Mouse (Mus musculus) gastrocnemius, adult 2 months (tissue): ENCODE measurements around the gene 1700028K03Rik. TPM values are rescaled to one million over a fixed set of nuclear protein-coding genes. Genes with fewer than 3 reads are reported as not detected.

Source experiments
- DNase-seq: peaks from one replicate; pipeline ENCODE4 v3.0.0; 2022
- H3K27ac ChIP-seq: fragments of 200-600 bp; 2 replicates; pipeline ENCODE4 v1.8.1; 2022; ENCODE audit warnings: mild to moderate bottlenecking
- H3K4me3 ChIP-seq: fragments of 200-600 bp; 2 replicates; pipeline ENCODE4 v1.8.1; 2022; ENCODE audit warnings: mild to moderate bottlenecking, moderate library complexity
- CTCF ChIP-seq: fragments of 200-600 bp; IDR thresholded peaks from 2 replicates; pipeline ENCODE4 v1.8.1; 2022; ENCODE audit warnings: antibody characterized with exemption, mild to moderate bottlenecking, moderate library complexity
- intact Hi-C: fragments of 180-260 bp; cut with DNase I; formaldehyde crosslinking; loops from one replicate; pipeline ENCODE4 v1.15.1; 2025
- long read RNA-seq, 2 experiments: library from polyadenylated mRNA; stranded (forward); transcript quantifications; one replicate each; pipeline ENCODE4 v2.0.0; 2021
- total RNA-seq, 2 experiments: library from RNA; stranded (reverse); gene quantifications; 2 replicates each; pipeline ENCODE4 v1.2.3; 2021

1700028K03Rik gene
- total RNA-seq, result under 1 TPM in 1 of 2 experiments, not detected in 1; 0.11 TPM
- long read RNA-seq, experiment 1, result 0 reads
- long read RNA-seq, experiment 2, result 0 reads

GRCm38 (mm10) chr5:107534581-107534980 lies at the start of gene 1700028K03Rik:
1700028K03Rik (plus strand) TSS chr5:107534709.
- DNase-seq, result no peak
- Histone ChIP-seq H3K27ac (peak within 1 kb of the TSS; percentile 40; the same call in 1 of the 2 replicates), H3K4me3 (no peak within 1 kb of the TSS)
- TF ChIP-seq CTCF, result no peak
- intact Hi-C loops, result no loop called here

DNA sequence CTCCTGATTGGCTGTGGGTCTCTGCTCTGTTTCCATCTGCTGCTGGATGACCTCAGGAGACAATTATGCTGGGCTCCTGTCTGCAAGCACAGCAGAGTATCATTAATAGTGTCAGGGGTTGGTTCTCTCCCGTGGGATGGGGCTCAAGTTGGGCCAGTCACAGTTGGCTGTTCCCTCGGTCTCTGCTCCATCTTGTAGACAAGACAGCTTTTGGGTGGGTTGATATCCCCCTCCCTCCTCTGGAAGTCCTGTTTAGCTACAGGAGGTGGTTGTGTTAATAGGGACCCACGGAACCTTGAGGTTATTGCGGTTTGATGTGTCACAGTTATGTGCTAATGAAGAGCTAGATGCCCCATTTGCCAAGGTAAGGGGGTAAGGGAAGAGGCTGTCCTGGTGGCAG lies 45.5 kb upstream of the 1700028K03Rik start:
- TF ChIP-seq CTCF, result no peak
- no peak for DNase-seq
- H3K27ac ChIP-seq, result peak overlapping the region; percentile 54; the same call in 1 of the 2 replicates
- intact Hi-C loops, result no loop called here
- peak overlapping the region; percentile 29 for H3K4me3 ChIP-seq

DNA sequence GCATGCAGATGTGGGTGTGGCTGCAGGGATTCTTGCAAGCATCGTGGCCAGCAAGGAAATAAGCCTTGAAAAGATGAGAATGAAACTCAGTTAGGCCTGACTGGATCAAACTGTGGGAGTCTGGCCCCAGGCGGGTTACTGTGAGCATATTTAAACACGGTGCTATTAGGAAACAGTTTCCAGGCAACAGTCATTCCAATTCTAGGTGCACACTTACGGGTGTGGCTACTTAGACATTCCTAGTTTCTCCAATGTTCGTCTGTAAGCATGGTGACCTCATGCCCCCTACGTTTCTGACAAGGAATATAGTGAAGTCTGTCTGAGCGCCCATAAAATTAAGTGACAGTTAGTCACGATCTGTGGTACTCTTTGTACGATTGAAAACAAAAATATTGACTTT lies 43.5 kb upstream of the 1700028K03Rik start:
- no peak for DNase-seq
- no peak overlapping the region for H3K4me3 ChIP-seq
- intact Hi-C loops, result no loop called here
- no peak overlapping the region for H3K27ac ChIP-seq
- TF ChIP-seq CTCF, result no peak

GRCm38 (mm10) chr5:107492471-107492870 lies 42.0 kb upstream of the 1700028K03Rik start:
- Histone ChIP-seq H3K27ac (no peak overlapping the region), H3K4me3 (no peak overlapping the region)
- intact Hi-C loops, result no loop called here
- TF ChIP-seq CTCF, result no peak
- DNase-seq, result no peak

- H3K4me3 ChIP-seq, result no peak overlapping the region
- intact Hi-C loops, result no loop called here
- no peak overlapping the region for H3K27ac ChIP-seq
- peak; percentile 32; the same call in 1 of the 2 replicates for TF ChIP-seq CTCF
- no peak for DNase-seq
Measured at GRCm38 (mm10) chr5:107494759-107495158, 39.8 kb upstream of the 1700028K03Rik start.

GRCm38 (mm10) chr5:107496047-107496446 lies 38.5 kb upstream of the 1700028K03Rik start:
- no peak for DNase-seq
- intact Hi-C loops, result no loop called here
- TF ChIP-seq CTCF, result no peak
- H3K4me3 ChIP-seq, result no peak overlapping the region
- no peak overlapping the region for H3K27ac ChIP-seq

GRCm38 (mm10) chr5:107497519-107498501 lies 36.7 kb upstream of the 1700028K03Rik start:
- Histone ChIP-seq H3K27ac (peak overlapping the region; percentile 48), H3K4me3 (no peak overlapping the region; the same call in 1 of the 2 replicates)
- intact Hi-C loops, result no loop called here
- no peak for DNase-seq
- no peak for TF ChIP-seq CTCF

- peak overlapping the region; percentile 48 for H3K27ac ChIP-seq
- no peak for TF ChIP-seq CTCF
- intact Hi-C loops, result no loop called here
- H3K4me3 ChIP-seq, result no peak overlapping the region
- no peak for DNase-seq
Measured at GRCm38 (mm10) chr5:107498806-107499310, 35.7 kb upstream of the 1700028K03Rik start.

DNA sequence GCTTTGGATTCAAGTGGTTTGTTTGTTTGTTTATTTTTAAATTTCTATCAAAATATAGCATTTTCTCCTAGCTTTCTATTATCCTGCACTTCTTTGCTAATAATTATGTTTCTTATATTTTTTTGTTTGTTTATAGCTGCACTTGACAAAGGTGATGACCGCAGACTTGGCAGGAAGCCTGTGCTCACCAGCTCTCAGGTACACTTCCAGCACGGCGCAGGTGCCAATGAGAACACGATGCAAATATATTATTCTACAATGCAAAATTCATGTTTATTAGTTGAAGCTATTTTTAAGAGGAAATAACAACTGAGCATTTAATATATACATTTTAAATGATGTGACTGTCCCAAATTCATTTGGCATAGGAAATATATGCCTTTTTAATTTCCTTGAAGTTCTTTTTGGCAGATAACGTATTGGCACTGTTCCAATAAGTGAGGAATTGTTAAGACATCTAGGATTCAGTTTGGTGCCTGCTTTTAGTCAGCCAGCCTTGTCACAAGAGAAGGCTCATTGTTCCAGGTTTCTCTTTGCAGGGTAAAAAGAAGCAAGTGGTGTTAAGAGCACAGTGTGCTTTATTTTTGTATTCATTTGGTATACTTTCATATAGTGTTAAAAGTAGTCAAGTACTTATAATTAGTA lies 34.5 kb upstream of the 1700028K03Rik start:
- no peak for DNase-seq
- intact Hi-C loops, result no loop called here

DNA sequence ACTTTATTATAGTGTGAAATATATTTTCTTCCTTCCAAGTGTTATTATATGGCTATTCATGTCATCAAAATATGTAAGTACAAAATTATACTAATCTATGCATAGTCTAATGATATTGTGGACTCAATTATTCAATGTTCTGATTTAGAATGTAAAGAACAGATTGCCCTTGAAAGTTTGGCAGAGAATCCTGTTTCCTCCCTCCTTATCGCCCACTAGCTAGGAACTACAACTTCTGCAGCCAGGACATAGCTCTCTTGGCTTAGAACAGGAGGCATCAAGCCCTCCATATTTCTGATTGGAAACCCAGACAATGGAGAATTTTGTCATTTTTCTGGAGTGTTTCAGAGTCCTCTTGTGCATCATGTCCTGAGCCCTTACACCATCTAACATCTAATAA lies 33.8 kb upstream of the 1700028K03Rik start:
- intact Hi-C loops, result no loop called here
- no peak overlapping the region for H3K27ac ChIP-seq
- H3K4me3 ChIP-seq, result no peak overlapping the region
- no peak for DNase-seq
- no peak for TF ChIP-seq CTCF

More for the DNA sequence above, 34.5 kb upstream of the 1700028K03Rik start:
- Histone ChIP-seq H3K27ac (no peak overlapping the region), H3K4me3 (no peak overlapping the region)
- TF ChIP-seq CTCF, result no peak

DNA sequence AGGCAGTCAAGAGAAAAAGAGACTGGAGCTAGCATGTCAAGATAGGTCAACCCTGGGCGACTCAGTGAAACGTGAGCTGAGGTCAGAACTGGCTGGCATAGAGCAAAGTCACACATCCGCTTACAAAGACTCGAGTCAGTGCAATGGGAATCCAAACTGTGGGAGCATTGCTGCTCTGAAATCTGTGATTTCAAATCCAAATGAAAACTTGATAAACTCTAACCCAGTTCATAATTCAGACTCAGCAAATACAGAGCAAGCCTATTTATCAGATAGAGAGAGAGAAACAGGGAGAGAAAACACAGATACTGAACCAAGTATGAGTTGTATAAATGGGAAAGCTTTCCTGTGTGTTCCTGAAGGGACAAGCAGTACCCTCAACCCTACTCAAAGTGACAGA lies 27.2 kb upstream of the 1700028K03Rik start, which contains the start of gene Gm42669:
TSS of gene Gm42669 (plus strand) at position 301 of the 400 bp plus-strand sequence.
- intact Hi-C loops, result no loop called here
- TF ChIP-seq CTCF, result no peak
- Histone ChIP-seq H3K27ac (peak within 1 kb of the TSS; percentile 31; the same call in 1 of the 2 replicates), H3K4me3 (no peak within 1 kb of the TSS)
- no peak for DNase-seq

DNA sequence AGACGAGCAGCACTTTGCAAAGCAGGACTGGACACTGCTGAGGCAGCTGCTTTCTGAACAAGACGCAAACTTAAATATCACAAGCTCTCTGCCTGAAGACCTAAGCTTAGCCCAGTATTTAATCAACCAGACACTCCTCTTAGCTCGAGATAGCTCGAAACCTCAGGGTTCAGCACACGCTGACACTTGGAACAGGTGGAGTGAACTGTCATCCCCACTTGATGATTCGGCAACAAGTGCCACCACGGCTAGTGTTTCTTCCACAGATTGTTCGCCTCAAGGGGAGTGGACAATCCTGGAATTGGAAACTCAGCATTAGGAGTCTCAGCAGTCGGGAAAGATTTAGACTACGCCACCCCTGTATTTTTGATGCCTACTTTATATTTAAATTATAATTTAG lies 24.0 kb upstream of the 1700028K03Rik start:
- intact Hi-C loops, result no loop called here
- no peak for TF ChIP-seq CTCF
- Histone ChIP-seq H3K27ac (peak overlapping the region; percentile 88), H3K4me3 (peak overlapping the region; percentile 61)
- peak; percentile 62 for DNase-seq
